Mouse (Mus musculus): ENCODE data around the gene Rbm8a. TPM values are rescaled to one million over a fixed set of nuclear protein-coding genes. Genes with fewer than 3 reads are reported as not detected.
"Not testable (repeated sequence)": the region's sequence is repeated elsewhere in the genome, so short reads cannot be mapped to it uniquely, and the experiment has no call there.

The Rbm8a gene
- polyA plus RNA-seq, 1 experiment, result 5.8 TPM

GRCm38 (mm10) chr3:96662731-96663316, 33.1 kb downstream of the Rbm8a start:
- Histone ChIP-seq H3K27ac (ENCODE audit: insufficient read depth, low read depth, low read length) (no peak overlapping the region), H3K36me3 (ENCODE audit: control insufficient read depth, insufficient read depth, low read length) (no peaks in the 10 kb centered on the region), H3K27me3 (ENCODE audit: control insufficient read depth, insufficient read depth, low read length) (no peaks in the 10 kb centered on the region), H3K4me3 (ENCODE audit: low read depth, low read length) (no peak overlapping the region), H3K4me1 (ENCODE audit: control insufficient read depth, insufficient read depth, insufficient read length, low read length) (no peaks in the 10 kb centered on the region)
- TF ChIP-seq CTCF (IDR thresholded peaks at IDR 0.05; ENCODE audit: extremely low read depth, insufficient read length, insufficient replicate concordance, low read depth, low read length) (no peak), POLR2A (IDR thresholded peaks at IDR 0.05; ENCODE audit: low read depth, low read length) (no peak)
- 69% methylated on average over 8 of the region's 8 CpGs for WGBS

- WGBS, result 8% methylated on average over 18 of the region's 18 CpGs
- Histone ChIP-seq H3K4me3 (ENCODE audit: low read depth, low read length) (0 out of 2 replicates have a peak overlapping the region, but pooled peaks have one; percentile 8), H3K27me3 (ENCODE audit: control insufficient read depth, insufficient read depth, low read length) (no peaks in the 10 kb centered on the region), H3K4me1 (ENCODE audit: control insufficient read depth, insufficient read depth, insufficient read length, low read length) (no peaks in the 10 kb centered on the region), H3K36me3 (ENCODE audit: control insufficient read depth, insufficient read depth, low read length) (no peaks in the 10 kb centered on the region), H3K27ac (ENCODE audit: insufficient read depth, low read depth, low read length) (no peak overlapping the region)
- TF ChIP-seq POLR2A (IDR thresholded peaks at IDR 0.05; ENCODE audit: low read depth, low read length) (no peak), CTCF (IDR thresholded peaks at IDR 0.05; ENCODE audit: extremely low read depth, insufficient read length, insufficient replicate concordance, low read depth, low read length) (peak; percentile 87; the same call in 1 of the 2 replicates)
Measured at GRCm38 (mm10) chr3:96663432-96664239, 33.9 kb downstream of the Rbm8a start.

- not testable (repeated sequence) for H3K27ac ChIP-seq (ENCODE audit: insufficient read depth, low read depth, low read length); H3K27me3 ChIP-seq (ENCODE audit: control insufficient read depth, insufficient read depth, low read length); H3K4me3 ChIP-seq (ENCODE audit: low read depth, low read length); H3K4me1 ChIP-seq (ENCODE audit: control insufficient read depth, insufficient read depth, insufficient read length, low read length); H3K36me3 ChIP-seq (ENCODE audit: control insufficient read depth, insufficient read depth, low read length)
- 81% methylated on average over 7 of the region's 7 CpGs for WGBS
Measured at GRCm38 (mm10) chr3:96665732-96666363, 36.1 kb downstream of the Rbm8a start.

GRCm38 (mm10) chr3:96666916-96667315, 37.2 kb downstream of the Rbm8a start:
- 84% methylated on average over 5 of the region's 5 CpGs for WGBS
- Histone ChIP-seq H3K4me3 (ENCODE audit: low read depth, low read length) (no peak overlapping the region), H3K27me3 (ENCODE audit: control insufficient read depth, insufficient read depth, low read length) (no peaks in the 10 kb centered on the region), H3K36me3 (ENCODE audit: control insufficient read depth, insufficient read depth, low read length) (no peaks in the 10 kb centered on the region), H3K4me1 (ENCODE audit: control insufficient read depth, insufficient read depth, insufficient read length, low read length) (peaks cover 3% of the 10 kb centered on the region), H3K27ac (ENCODE audit: insufficient read depth, low read depth, low read length) (no peak overlapping the region)
- no peak for TF ChIP-seq CTCF (IDR thresholded peaks at IDR 0.05; ENCODE audit: extremely low read depth, insufficient read length, insufficient replicate concordance, low read depth, low read length)
- TF ChIP-seq POLR2A (IDR thresholded peaks at IDR 0.05; ENCODE audit: low read depth, low read length), result no peak

- Histone ChIP-seq H3K4me1 (ENCODE audit: control insufficient read depth, insufficient read depth, insufficient read length, low read length) (peaks cover 3% of the 10 kb centered on the region), H3K27me3 (ENCODE audit: control insufficient read depth, insufficient read depth, low read length) (no peaks in the 10 kb centered on the region), H3K36me3 (ENCODE audit: control insufficient read depth, insufficient read depth, low read length) (no peaks in the 10 kb centered on the region), H3K4me3 (ENCODE audit: low read depth, low read length) (no peak overlapping the region), H3K27ac (ENCODE audit: insufficient read depth, low read depth, low read length) (no peak overlapping the region)
- 34% methylated on average over 1 of the region's 1 CpGs for WGBS
- TF ChIP-seq CTCF (IDR thresholded peaks at IDR 0.05; ENCODE audit: extremely low read depth, insufficient read length, insufficient replicate concordance, low read depth, low read length), result no peak
- no peak for TF ChIP-seq POLR2A (IDR thresholded peaks at IDR 0.05; ENCODE audit: low read depth, low read length)
Measured at GRCm38 (mm10) chr3:96667316-96667715, 37.6 kb downstream of the Rbm8a start.

GRCm38 (mm10) chr3:96668424-96669067, 38.8 kb downstream of the Rbm8a start:
- 83% methylated on average over 5 of the region's 5 CpGs for WGBS
- TF ChIP-seq POLR2A (IDR thresholded peaks at IDR 0.05; ENCODE audit: low read depth, low read length) (no peak), CTCF (IDR thresholded peaks at IDR 0.05; ENCODE audit: extremely low read depth, insufficient read length, insufficient replicate concordance, low read depth, low read length) (no peak)
- Histone ChIP-seq H3K4me3 (ENCODE audit: low read depth, low read length) (no peak overlapping the region), H3K27ac (ENCODE audit: insufficient read depth, low read depth, low read length) (no peak overlapping the region), H3K36me3 (ENCODE audit: control insufficient read depth, insufficient read depth, low read length) (no peaks in the 10 kb centered on the region), H3K27me3 (ENCODE audit: control insufficient read depth, insufficient read depth, low read length) (no peaks in the 10 kb centered on the region), H3K4me1 (ENCODE audit: control insufficient read depth, insufficient read depth, insufficient read length, low read length) (peaks cover 3% of the 10 kb centered on the region)

All from small intestine, adult 2 months (tissue).